Mouse (Mus musculus): ENCODE data around the gene Tmco5b. TPM values are rescaled to one million over a fixed set of nuclear protein-coding genes. Genes with fewer than 3 reads are reported as not detected.

Tmco5b gene
- polyA plus RNA-seq (2012; fragmentation: generic; extraction: Trizol): not detected
- long read RNA-seq, experiment 1: 0 reads
- long read RNA-seq, experiment 2: 0 reads

DNA sequence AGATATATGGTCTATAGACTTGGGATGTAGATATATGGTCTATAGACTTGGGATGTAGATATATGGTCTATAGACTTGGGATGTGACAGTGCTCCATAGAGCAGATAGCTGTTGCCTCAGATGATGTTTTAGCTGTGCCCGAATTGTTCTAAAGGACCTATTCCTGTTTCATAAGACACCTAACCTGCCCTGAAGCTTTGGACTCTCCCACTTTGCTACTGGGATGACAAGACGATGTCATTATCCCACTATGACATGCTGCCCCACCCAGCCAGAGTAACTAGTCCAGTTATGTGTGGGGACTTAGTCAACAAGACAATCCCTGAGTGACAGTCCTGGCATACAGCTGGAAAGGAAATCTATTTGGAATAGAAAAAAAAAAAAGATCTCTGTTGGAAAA, at the start of gene Tmco5b:
Gene Tmco5b (plus strand): TSS at position 301 of the 400 bp plus-strand sequence.
- no peaks in the 10 kb centered on the region for H3K79me2 ChIP-seq (ENCODE audit: control insufficient read depth, insufficient read depth)
- no peak within 1 kb of the TSS for H3K4me3 ChIP-seq (ENCODE audit: insufficient read depth, poor library complexity, severe bottlenecking)
- no peak within 1 kb of the TSS for H3ac ChIP-seq (ENCODE audit: control insufficient read depth, insufficient read length, low read depth)
- TF ChIP-seq MAX (IDR thresholded peaks at IDR 0.05) (no peak), CTCF (IDR thresholded peaks at IDR 0.05; ENCODE audit: control insufficient read depth, insufficient read depth, insufficient read length) (no peak), FOSL1 (IDR thresholded peaks at IDR 0.05; ENCODE audit: insufficient read depth, low read length, poor library complexity, severe bottlenecking) (no peak), USF1 (IDR thresholded peaks at IDR 0.05; ENCODE audit: low read depth) (no peak), CEBPB (IDR thresholded peaks at IDR 0.05; ENCODE audit: low read depth) (no peak), MYOG (IDR thresholded peaks at IDR 0.05; ENCODE audit: control insufficient read depth, extremely low read depth, insufficient read length) (no peak), MYOD1 (IDR thresholded peaks at IDR 0.05; ENCODE audit: control insufficient read depth, insufficient read length, low read depth) (no peak)
- no peaks in the 10 kb centered on the region for H3K79me3 ChIP-seq (ENCODE audit: low read depth)
- no peaks in the 10 kb centered on the region for H3K27me3 ChIP-seq (ENCODE audit: control insufficient read depth, insufficient read depth, insufficient read length)
- no peaks in the 10 kb centered on the region for H3K36me3 ChIP-seq (ENCODE audit: control insufficient read depth, insufficient read depth)

DNA sequence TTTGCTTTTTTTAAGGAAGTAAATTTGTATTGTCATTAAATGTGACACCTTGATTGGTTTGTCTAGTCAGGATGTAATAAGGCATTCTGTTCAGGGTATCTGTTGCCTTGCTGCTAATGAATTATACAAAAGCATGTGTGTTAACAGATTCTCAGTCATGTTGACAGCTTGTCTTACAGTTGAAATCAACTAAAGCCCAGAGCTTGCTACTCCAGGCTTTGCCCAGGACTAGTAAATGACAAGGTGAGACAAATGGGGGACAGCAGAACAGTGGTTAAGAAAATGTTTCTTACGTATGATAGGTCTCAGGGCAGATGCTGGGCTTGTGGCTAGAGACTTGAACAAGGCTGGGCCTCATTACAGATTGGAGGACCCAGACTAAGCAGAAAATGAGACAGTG, 48.5 kb upstream of the Tmco5b start:
- TF ChIP-seq USF1 (IDR thresholded peaks at IDR 0.05; ENCODE audit: low read depth): no peak
- no peak for TF ChIP-seq FOSL1 (IDR thresholded peaks at IDR 0.05; ENCODE audit: insufficient read depth, low read length, poor library complexity, severe bottlenecking)
- TF ChIP-seq CEBPB (IDR thresholded peaks at IDR 0.05; ENCODE audit: low read depth): no peak
- TF ChIP-seq MYOD1 (IDR thresholded peaks at IDR 0.05; ENCODE audit: control insufficient read depth, insufficient read length, low read depth): no peak
- TF ChIP-seq MYOG (IDR thresholded peaks at IDR 0.05; ENCODE audit: control insufficient read depth, extremely low read depth, insufficient read length): no peak
- TF ChIP-seq CTCF (IDR thresholded peaks at IDR 0.05; ENCODE audit: control insufficient read depth, insufficient read depth, insufficient read length): no peak
- TF ChIP-seq MAX (IDR thresholded peaks at IDR 0.05): no peak
- Histone ChIP-seq H3K36me3 (ENCODE audit: control insufficient read depth, insufficient read depth) (no peaks in the 10 kb centered on the region), H3K79me2 (ENCODE audit: control insufficient read depth, insufficient read depth) (no peaks in the 10 kb centered on the region), H3K4me3 (ENCODE audit: insufficient read depth, poor library complexity, severe bottlenecking) (no peak overlapping the region), H3K79me3 (ENCODE audit: low read depth) (no peaks in the 10 kb centered on the region), H3ac (ENCODE audit: control insufficient read depth, insufficient read length, low read depth) (no peak overlapping the region), H3K27me3 (ENCODE audit: control insufficient read depth, insufficient read depth, insufficient read length) (no peaks in the 10 kb centered on the region)

DNA sequence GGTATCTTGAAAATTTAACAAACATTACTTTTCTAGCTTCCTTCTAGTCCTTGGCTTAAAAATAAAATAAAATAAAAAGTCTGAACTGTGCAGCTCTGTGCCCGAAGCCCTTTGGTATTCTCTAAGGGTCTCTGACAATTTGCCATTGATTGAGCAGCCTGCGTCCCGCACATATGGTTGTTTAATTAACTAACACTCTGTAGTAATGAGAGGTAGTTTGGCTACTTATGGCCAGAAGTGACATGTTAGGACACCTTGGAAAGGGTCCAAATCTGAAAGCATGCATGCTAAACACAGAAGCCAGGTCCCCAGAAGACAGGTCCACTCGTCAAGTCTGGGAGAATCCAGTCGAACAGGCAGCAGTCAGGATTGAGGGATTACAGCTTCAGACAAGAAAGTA, 46.7 kb upstream of the Tmco5b start:
- H3K27me3 ChIP-seq (ENCODE audit: control insufficient read depth, insufficient read depth, insufficient read length): no peaks in the 10 kb centered on the region
- no peaks in the 10 kb centered on the region for H3K79me2 ChIP-seq (ENCODE audit: control insufficient read depth, insufficient read depth)
- no peak overlapping the region for H3K4me3 ChIP-seq (ENCODE audit: insufficient read depth, poor library complexity, severe bottlenecking)
- H3K79me3 ChIP-seq (ENCODE audit: low read depth): no peaks in the 10 kb centered on the region
- no peaks in the 10 kb centered on the region for H3K36me3 ChIP-seq (ENCODE audit: control insufficient read depth, insufficient read depth)
- TF ChIP-seq USF1 (IDR thresholded peaks at IDR 0.05; ENCODE audit: low read depth): no peak
- no peak for TF ChIP-seq CTCF (IDR thresholded peaks at IDR 0.05; ENCODE audit: control insufficient read depth, insufficient read depth, insufficient read length)
- no peak for TF ChIP-seq MYOD1 (IDR thresholded peaks at IDR 0.05; ENCODE audit: control insufficient read depth, insufficient read length, low read depth)
- no peak for TF ChIP-seq MYOG (IDR thresholded peaks at IDR 0.05; ENCODE audit: control insufficient read depth, extremely low read depth, insufficient read length)
- TF ChIP-seq MAX (IDR thresholded peaks at IDR 0.05): no peak
- TF ChIP-seq FOSL1 (IDR thresholded peaks at IDR 0.05; ENCODE audit: insufficient read depth, low read length, poor library complexity, severe bottlenecking): no peak
- no peak for TF ChIP-seq CEBPB (IDR thresholded peaks at IDR 0.05; ENCODE audit: low read depth)
- no peak overlapping the region for H3ac ChIP-seq (ENCODE audit: control insufficient read depth, insufficient read length, low read depth)

DNA sequence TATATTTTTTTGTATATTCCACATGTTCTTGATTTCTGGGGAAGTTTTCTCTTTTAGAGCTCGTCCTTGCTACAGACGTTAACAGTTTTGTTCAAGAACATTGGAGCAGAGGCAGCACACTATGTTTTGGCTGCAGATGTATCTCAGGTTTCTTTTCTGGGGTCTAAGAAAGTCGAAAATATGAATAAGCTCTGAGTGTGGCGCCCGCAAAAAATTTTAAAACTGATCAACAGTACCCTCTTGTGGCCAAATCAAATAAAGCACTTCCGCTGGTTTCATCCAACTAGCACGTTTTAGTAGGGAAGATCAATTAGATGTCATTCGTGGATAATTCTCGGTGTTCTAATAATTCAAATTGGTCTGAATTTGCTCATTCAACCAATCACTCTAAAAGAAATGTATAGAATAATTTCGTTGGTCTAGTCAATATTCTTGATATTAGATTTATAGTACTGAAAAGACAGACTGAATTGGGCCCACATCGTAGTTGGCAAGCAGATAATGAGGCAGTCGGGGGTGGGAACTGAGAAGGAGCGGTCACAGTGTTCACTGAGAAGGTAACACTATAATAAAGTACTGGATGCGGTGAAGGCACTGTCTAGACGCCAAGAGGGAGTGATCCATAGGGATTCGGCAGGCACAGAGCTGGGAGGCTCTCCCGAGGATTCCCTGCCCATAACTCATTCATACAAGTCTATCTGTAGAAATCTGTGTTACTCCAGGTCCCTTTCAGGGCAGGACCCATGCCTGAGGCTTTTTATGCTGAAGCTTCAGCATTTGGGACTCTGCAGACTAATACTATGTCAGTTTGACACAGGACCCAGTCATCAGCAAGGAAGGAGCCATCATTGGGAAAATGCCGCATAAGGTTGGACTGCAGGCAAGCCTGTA, 17.1 kb downstream of the Tmco5b start:
- no peak overlapping the region for H3ac ChIP-seq (ENCODE audit: control insufficient read depth, insufficient read length, low read depth)
- H3K4me3 ChIP-seq (ENCODE audit: insufficient read depth, poor library complexity, severe bottlenecking): no peak overlapping the region
- no peaks in the 10 kb centered on the region for H3K27me3 ChIP-seq (ENCODE audit: control insufficient read depth, insufficient read depth, insufficient read length)
- no peaks in the 10 kb centered on the region for H3K79me3 ChIP-seq (ENCODE audit: low read depth)
- no peaks in the 10 kb centered on the region for H3K36me3 ChIP-seq (ENCODE audit: control insufficient read depth, insufficient read depth)
- no peaks in the 10 kb centered on the region for H3K79me2 ChIP-seq (ENCODE audit: control insufficient read depth, insufficient read depth)
- TF ChIP-seq MAX (IDR thresholded peaks at IDR 0.05) (no peak), USF1 (IDR thresholded peaks at IDR 0.05; ENCODE audit: low read depth) (no peak), MYOD1 (IDR thresholded peaks at IDR 0.05; ENCODE audit: control insufficient read depth, insufficient read length, low read depth) (no peak), MYOG (IDR thresholded peaks at IDR 0.05; ENCODE audit: control insufficient read depth, extremely low read depth, insufficient read length) (no peak), CEBPB (IDR thresholded peaks at IDR 0.05; ENCODE audit: low read depth) (no peak), CTCF (IDR thresholded peaks at IDR 0.05; ENCODE audit: control insufficient read depth, insufficient read depth, insufficient read length) (no peak)

DNA sequence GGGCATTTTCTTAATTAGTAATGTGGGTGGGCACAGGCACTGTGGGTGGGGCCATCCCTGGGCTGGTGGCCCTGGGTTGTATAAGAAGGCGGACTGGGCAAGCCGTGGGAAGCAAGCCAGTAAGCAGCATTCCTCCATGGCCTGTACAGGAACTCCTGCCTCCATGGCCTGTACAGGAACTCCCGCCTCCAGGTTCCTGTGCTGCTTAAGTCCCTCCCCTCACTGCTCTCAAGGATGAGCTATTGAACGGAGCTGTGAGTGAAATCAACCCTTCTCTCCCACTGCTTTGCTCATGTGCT, 17.7 kb downstream of the Tmco5b start:
- TF ChIP-seq MYOD1 (IDR thresholded peaks at IDR 0.05; ENCODE audit: control insufficient read depth, insufficient read length, low read depth): no peak
- TF ChIP-seq CEBPB (IDR thresholded peaks at IDR 0.05; ENCODE audit: low read depth): no peak
- Histone ChIP-seq H3K4me3 (ENCODE audit: insufficient read depth, poor library complexity, severe bottlenecking) (no peak overlapping the region), H3K27me3 (ENCODE audit: control insufficient read depth, insufficient read depth, insufficient read length) (no peaks in the 10 kb centered on the region), H3K36me3 (ENCODE audit: control insufficient read depth, insufficient read depth) (no peaks in the 10 kb centered on the region), H3K79me3 (ENCODE audit: low read depth) (no peaks in the 10 kb centered on the region), H3ac (ENCODE audit: control insufficient read depth, insufficient read length, low read depth) (no peak overlapping the region), H3K79me2 (ENCODE audit: control insufficient read depth, insufficient read depth) (no peaks in the 10 kb centered on the region)

DNA sequence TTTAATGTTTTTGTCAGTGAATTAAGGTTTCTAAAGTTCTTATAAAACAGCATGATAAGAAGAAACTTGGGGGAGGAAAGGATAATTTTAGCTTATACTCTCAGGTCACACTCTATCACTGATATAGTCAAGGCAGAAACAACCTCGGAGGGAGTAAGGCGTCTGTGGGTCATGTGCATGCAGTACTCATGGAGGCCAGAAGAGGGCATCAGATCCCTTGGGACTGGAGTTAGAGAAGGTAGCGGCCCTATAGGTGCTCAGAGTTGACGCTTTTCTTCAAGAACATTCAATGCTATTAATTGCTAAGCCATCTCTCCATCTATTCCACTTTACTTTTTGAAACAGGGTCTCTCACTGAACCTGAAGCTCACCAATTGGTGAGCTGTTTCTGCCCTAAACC, 19.8 kb downstream of the Tmco5b start:
- Histone ChIP-seq H3K36me3 (ENCODE audit: control insufficient read depth, insufficient read depth) (no peaks in the 10 kb centered on the region), H3K79me3 (ENCODE audit: low read depth) (no peaks in the 10 kb centered on the region), H3K27me3 (ENCODE audit: control insufficient read depth, insufficient read depth, insufficient read length) (no peaks in the 10 kb centered on the region), H3K4me3 (ENCODE audit: insufficient read depth, poor library complexity, severe bottlenecking) (no peak overlapping the region), H3K79me2 (ENCODE audit: control insufficient read depth, insufficient read depth) (no peaks in the 10 kb centered on the region), H3ac (ENCODE audit: control insufficient read depth, insufficient read length, low read depth) (no peak overlapping the region)
- TF ChIP-seq FOSL1 (IDR thresholded peaks at IDR 0.05; ENCODE audit: insufficient read depth, low read length, poor library complexity, severe bottlenecking) (no peak), MYOG (IDR thresholded peaks at IDR 0.05; ENCODE audit: control insufficient read depth, extremely low read depth, insufficient read length) (no peak), USF1 (IDR thresholded peaks at IDR 0.05; ENCODE audit: low read depth) (no peak), MAX (IDR thresholded peaks at IDR 0.05) (no peak), MYOD1 (IDR thresholded peaks at IDR 0.05; ENCODE audit: control insufficient read depth, insufficient read length, low read depth) (no peak), CTCF (IDR thresholded peaks at IDR 0.05; ENCODE audit: control insufficient read depth, insufficient read depth, insufficient read length) (peak; percentile 10), CEBPB (IDR thresholded peaks at IDR 0.05; ENCODE audit: low read depth) (no peak)
